Mouse (Mus musculus): ENCODE results near the gene Txnrd1.

DNA sequence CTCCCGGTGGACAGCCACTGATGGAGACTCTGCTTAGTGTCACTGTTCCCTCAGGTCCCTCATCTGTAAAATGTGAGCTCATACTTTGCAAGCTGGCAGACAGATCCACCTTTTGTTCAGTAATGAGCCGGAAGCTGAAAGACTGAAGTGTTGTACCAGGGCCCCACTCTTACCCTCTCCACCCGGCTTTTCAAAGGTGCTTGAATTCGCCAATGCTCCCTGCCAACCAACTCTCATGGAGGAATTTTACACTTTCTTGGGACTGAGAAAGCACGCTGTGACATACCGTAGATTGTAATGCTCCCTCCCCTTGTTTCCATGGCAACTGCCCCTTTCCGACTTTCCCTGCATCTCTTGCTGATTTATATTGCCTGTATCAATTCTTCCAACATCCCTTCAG, 66.8 kb downstream of the Txnrd1 start:
- no peak for TF ChIP-seq GATA1 (IDR thresholded peaks at IDR 0.05; ENCODE audit: borderline replicate concordance, low read length)
- TF ChIP-seq FLI1 (IDR thresholded peaks at IDR 0.05; ENCODE audit: low read length): no peak

Measured in megakaryocyte, embryonic 14.5 days (primary cell).